Mouse (Mus musculus) limb, embryonic 15.5 days (tissue): Measurements from ENCODE around the gene Cep72. TPM values are rescaled to one million over a fixed set of nuclear protein-coding genes. Genes with fewer than 3 reads are reported as not detected.
A peak's percentile ranks its signal among the peaks of the same experiment; 100 is the strongest.

Experiments used
- ATAC-seq: fragments of 200-750 bp; cut with Nextera tagmentation; 2 replicates; pipeline ENCODE4 v1.8.0; 2017; ENCODE audit warnings: low read depth, moderate TSS enrichment; ENCODE audit not compliant: insufficient number of reproducible peaks, low FRiP score, low TSS enrichment
- H3K27ac ChIP-seq: fragments of 300-500 bp; sonication (generic); 2 replicates; pipeline ENCODE4 v1.5.1; 2015; ENCODE audit warnings: moderate library complexity, mild to moderate bottlenecking, inconsistent platforms
- H3K27me3 ChIP-seq: fragments of 300-500 bp; sonication (generic); 2 replicates; pipeline ENCODE4 v1.6.1; 2015; ENCODE audit warnings: inconsistent platforms
- H3K36me3 ChIP-seq: fragments of 300-500 bp; sonication (generic); 2 replicates; pipeline ENCODE4 v1.6.1; 2015; ENCODE audit warnings: inconsistent platforms
- H3K4me1 ChIP-seq: fragments of 300-500 bp; sonication (generic); 2 replicates; pipeline ENCODE4 v1.6.1; 2015; ENCODE audit warnings: inconsistent platforms
- H3K4me2 ChIP-seq: fragments of 300-500 bp; sonication (generic); 2 replicates; pipeline ENCODE4 v1.6.1; 2015; ENCODE audit warnings: mild to moderate bottlenecking, inconsistent platforms
- H3K4me3 ChIP-seq: fragments of 300-500 bp; sonication (generic); 2 replicates; pipeline ENCODE4 v1.5.1; 2015; ENCODE audit warnings: mild to moderate bottlenecking, inconsistent platforms
- H3K9ac ChIP-seq: fragments of 300-500 bp; sonication (generic); 2 replicates; pipeline ENCODE4 v1.6.1; 2015; ENCODE audit warnings: inconsistent platforms
- H3K9me3 ChIP-seq: fragments of 300-500 bp; sonication (generic); 2 replicates; pipeline ENCODE4 v1.6.1; 2016; ENCODE audit warnings: inconsistent platforms
- WGBS: fragments of 180-500 bp; shearing (Covaris S2); methylation state at CpG from one replicate; pipeline ENCODE4 v1.1.7; 2015; 5-methylcytosine and 5-hydroxymethylcytosine counted together
- polyA plus RNA-seq: library from polyadenylated mRNA; unstranded; fragments of >200 nt; fragmentation: Nextera tagmentation; extraction: Ambion mirVana; gene quantifications from 2 replicates; pipeline ENCODE4 v1.2.1, GENCODE M21; 2015

The Cep72 gene
- 10.7 and 10.9 TPM in 2 replicates for polyA plus RNA-seq

DNA sequence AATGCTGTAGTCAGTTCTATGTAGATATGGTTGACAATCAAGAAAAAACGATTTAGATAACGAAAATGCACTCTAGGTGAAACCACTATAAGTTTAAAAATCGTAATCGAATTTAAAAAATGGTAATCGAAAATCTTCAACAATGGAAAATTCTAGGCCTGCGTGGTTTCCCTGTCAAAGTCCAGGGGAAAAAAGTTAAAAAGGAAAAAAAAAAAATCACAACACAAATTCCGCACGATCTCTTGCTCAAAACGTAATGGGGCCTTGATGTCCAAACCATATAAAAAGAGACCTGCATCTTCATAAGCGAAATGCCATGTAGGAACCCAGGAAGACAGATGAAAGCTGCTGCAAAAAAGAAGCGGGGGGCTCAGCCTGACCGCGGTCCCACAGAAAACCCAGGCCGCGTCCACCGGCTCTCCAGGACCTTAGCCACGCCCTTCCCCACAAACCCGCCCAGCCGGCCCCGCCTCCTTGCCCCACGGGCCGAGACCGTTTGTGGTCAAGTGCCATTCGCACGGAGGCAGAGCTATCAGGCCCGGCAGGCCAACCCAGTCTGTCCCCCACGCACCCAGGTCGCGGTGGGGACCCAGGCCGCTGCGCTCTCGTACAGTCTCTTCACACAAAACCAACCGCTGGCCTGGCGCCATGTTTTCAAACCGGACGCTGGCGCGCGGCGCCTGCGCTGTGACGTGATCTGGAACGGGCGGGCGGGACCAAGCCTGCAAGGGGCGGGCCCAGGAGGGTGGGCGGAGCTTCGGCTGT, at the start of gene Cep72:
TSS of gene Cep72 (minus strand) at position 687 of the 765 bp plus-strand sequence.
- H3K36me3 ChIP-seq, result peaks cover 9% of the 10 kb centered on the region; the same call in 1 of the 2 replicates
- H3K4me2 ChIP-seq, result peak within 1 kb of the TSS; percentile 52
- peak within 1 kb of the TSS; percentile 87 for H3K4me3 ChIP-seq
- peak within 1 kb of the TSS; percentile 75 for H3K9ac ChIP-seq
- H3K9me3 ChIP-seq, result no peaks in the 10 kb centered on the region
- no peaks in the 10 kb centered on the region for H3K27me3 ChIP-seq
- peak; percentile 94 for ATAC-seq
- peak within 1 kb of the TSS; percentile 92 for H3K27ac ChIP-seq
- WGBS, result 3% methylated on average over 48 of the region's 48 CpGs
- H3K4me1 ChIP-seq, result no peaks in the 10 kb centered on the region

GRCm38 (mm10) chr13:74107410-74107809, 45.3 kb upstream of the Cep72 start:
- no peaks in the 10 kb centered on the region for H3K4me1 ChIP-seq
- H3K27ac ChIP-seq, result no peak overlapping the region
- H3K4me2 ChIP-seq, result no peak overlapping the region
- no peaks in the 10 kb centered on the region for H3K9me3 ChIP-seq
- no peaks in the 10 kb centered on the region for H3K36me3 ChIP-seq
- no peak for ATAC-seq
- 84% methylated on average over 2 of the region's 2 CpGs for WGBS
- H3K4me3 ChIP-seq, result no peak overlapping the region
- no peaks in the 10 kb centered on the region for H3K27me3 ChIP-seq
- no peak overlapping the region for H3K9ac ChIP-seq

GRCm38 (mm10) chr13:74104417-74104816, 42.3 kb upstream of the Cep72 start:
- Histone ChIP-seq H3K9ac (no peak overlapping the region), H3K36me3 (no peaks in the 10 kb centered on the region), H3K27ac (no peak overlapping the region), H3K4me2 (no peak overlapping the region), H3K4me3 (no peak overlapping the region), H3K4me1 (no peaks in the 10 kb centered on the region), H3K9me3 (no peaks in the 10 kb centered on the region), H3K27me3 (no peaks in the 10 kb centered on the region)
- WGBS, result 63% methylated on average over 7 of the region's 7 CpGs
- ATAC-seq, result no peak

DNA sequence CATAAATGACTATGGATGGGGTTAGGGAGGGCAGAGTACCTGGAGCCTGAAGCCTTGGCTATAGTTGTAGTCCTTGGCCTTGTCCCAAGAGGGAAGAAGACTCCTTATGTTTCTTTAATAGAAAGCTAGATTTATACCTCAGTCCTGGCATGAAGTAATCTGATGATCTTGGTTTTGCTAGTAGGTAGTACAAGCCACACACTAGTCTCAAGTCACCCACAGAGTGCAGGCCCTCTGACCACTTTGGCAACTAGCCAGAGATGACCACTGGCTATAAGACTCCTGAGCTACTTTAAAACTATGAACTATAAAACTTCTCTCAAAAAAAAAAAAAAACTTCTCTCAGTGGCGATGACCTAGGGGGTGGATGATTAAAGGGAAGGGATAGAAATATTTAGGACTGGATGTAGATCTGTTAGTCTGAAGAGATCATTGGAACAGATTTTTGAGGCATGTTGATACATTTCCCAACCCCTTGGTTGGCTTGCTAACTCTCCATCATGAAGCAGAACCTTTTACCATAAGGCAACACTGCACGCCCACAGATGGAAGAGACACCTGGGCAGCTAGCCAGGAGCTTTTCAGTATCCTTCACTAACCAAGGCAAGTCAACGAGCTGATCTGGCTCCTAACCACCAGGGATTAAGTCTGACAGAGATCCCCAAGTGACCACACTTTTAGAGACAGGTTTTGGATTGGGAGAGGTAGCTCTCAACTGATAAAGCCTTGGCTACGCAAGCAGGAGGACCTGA, 40.9 kb upstream of the Cep72 start:
- Histone ChIP-seq H3K4me2 (no peak overlapping the region), H3K27ac (no peak overlapping the region), H3K4me1 (no peaks in the 10 kb centered on the region), H3K27me3 (no peaks in the 10 kb centered on the region), H3K4me3 (no peak overlapping the region), H3K36me3 (no peaks in the 10 kb centered on the region), H3K9me3 (no peaks in the 10 kb centered on the region), H3K9ac (no peak overlapping the region)
- no peak for ATAC-seq
- WGBS, result 74% methylated on average over 4 of the region's 4 CpGs

- H3K27ac ChIP-seq, result no peak overlapping the region
- H3K4me3 ChIP-seq, result no peak overlapping the region
- H3K27me3 ChIP-seq, result no peaks in the 10 kb centered on the region
- no peak overlapping the region for H3K4me2 ChIP-seq
- no peak for ATAC-seq
- no peak overlapping the region for H3K9ac ChIP-seq
- H3K9me3 ChIP-seq, result no peaks in the 10 kb centered on the region
- 75% methylated on average over 8 of the region's 8 CpGs for WGBS
- no peaks in the 10 kb centered on the region for H3K4me1 ChIP-seq
- no peaks in the 10 kb centered on the region for H3K36me3 ChIP-seq
Observed at GRCm38 (mm10) chr13:74102108-74102830, 40.2 kb upstream of the Cep72 start.

DNA sequence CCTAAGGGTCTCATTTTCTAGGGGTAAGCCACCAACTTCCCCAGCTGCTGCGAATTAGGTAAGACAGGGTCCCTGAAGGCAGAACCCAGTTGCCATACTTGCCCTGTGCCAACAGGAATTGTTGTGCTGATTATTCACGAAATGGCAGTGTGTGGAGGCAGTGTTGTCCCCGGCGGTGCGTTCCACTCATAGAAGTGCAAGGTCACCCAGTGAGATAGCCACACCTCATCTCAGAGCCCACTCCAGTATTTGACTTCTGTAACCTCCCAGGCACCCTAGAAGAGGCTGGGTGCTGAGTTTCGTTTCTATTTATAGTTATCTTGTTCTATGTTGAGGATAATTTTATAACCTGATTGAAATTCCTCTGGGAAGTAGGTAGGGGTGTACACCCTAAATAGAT, 36.8 kb upstream of the Cep72 start:
- no peaks in the 10 kb centered on the region for H3K9me3 ChIP-seq
- H3K4me2 ChIP-seq, result no peak overlapping the region
- ATAC-seq, result no peak
- no peak overlapping the region for H3K4me3 ChIP-seq
- H3K9ac ChIP-seq, result no peak overlapping the region
- 80% methylated on average over 6 of the region's 6 CpGs for WGBS
- no peak overlapping the region for H3K27ac ChIP-seq
- H3K27me3 ChIP-seq, result no peaks in the 10 kb centered on the region
- no peaks in the 10 kb centered on the region for H3K4me1 ChIP-seq
- H3K36me3 ChIP-seq, result no peaks in the 10 kb centered on the region

GRCm38 (mm10) chr13:74096715-74097363, 34.7 kb upstream of the Cep72 start:
- H3K9me3 ChIP-seq, result no peaks in the 10 kb centered on the region
- no peak overlapping the region for H3K4me2 ChIP-seq
- no peaks in the 10 kb centered on the region for H3K4me1 ChIP-seq
- WGBS, result 44% methylated on average over 2 of the region's 2 CpGs
- H3K27ac ChIP-seq, result no peak overlapping the region
- no peaks in the 10 kb centered on the region for H3K27me3 ChIP-seq
- H3K36me3 ChIP-seq, result no peaks in the 10 kb centered on the region
- H3K9ac ChIP-seq, result no peak overlapping the region
- H3K4me3 ChIP-seq, result no peak overlapping the region
- ATAC-seq, result no peak

DNA sequence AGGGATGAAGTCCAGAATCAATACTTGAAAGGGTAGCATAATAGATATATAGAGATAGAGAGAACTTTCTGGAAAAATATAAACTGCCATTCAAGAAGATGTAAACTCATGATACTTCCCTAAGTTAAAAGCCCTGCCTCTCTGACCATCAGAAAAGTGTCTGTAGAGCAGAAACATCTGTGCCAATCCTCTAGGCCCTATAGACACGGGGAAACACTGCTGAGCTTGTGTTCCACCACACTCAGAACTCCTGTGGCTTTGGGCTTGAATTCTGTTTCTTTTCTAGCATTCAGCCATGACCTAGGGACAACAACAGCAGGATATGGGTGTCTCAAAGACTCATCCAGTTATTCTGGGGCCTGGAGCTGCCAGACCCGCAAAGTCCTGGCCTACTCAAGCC, 33.8 kb upstream of the Cep72 start:
- no peaks in the 10 kb centered on the region for H3K9me3 ChIP-seq
- no peak overlapping the region for H3K9ac ChIP-seq
- ATAC-seq, result no peak
- WGBS, result 48% methylated on average over 2 of the region's 2 CpGs
- H3K4me3 ChIP-seq, result no peak overlapping the region
- no peaks in the 10 kb centered on the region for H3K36me3 ChIP-seq
- no peak overlapping the region for H3K4me2 ChIP-seq
- H3K27me3 ChIP-seq, result no peaks in the 10 kb centered on the region
- no peaks in the 10 kb centered on the region for H3K4me1 ChIP-seq
- H3K27ac ChIP-seq, result no peak overlapping the region

GRCm38 (mm10) chr13:74090265-74090664, 28.2 kb upstream of the Cep72 start:
- no peak overlapping the region for H3K4me3 ChIP-seq
- ATAC-seq, result no peak
- H3K9me3 ChIP-seq, result no peaks in the 10 kb centered on the region
- no peaks in the 10 kb centered on the region for H3K36me3 ChIP-seq
- H3K4me1 ChIP-seq, result no peaks in the 10 kb centered on the region
- H3K27ac ChIP-seq, result no peak overlapping the region
- no peak overlapping the region for H3K9ac ChIP-seq
- 50% methylated on average over 3 of the region's 3 CpGs for WGBS
- no peak overlapping the region for H3K4me2 ChIP-seq
- H3K27me3 ChIP-seq, result no peaks in the 10 kb centered on the region

DNA sequence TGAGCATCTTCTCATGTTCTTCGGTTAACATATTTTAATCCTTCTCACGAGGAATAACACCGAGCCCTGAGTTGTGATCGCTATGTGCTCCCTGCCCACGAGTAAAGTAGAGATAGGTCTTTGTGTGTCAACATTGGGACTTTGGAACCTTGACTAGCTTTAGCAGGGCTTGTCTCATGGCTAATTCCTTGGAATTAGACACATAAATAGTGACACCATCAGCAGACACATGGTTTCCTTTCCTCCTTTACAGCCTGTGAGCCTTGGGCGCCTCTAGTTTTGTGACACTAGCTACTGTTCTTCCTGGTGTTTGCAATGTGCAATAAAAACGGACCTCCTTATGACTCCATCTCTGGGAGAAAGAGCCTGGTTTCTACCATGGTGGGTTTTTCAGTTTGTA, 11.3 kb upstream of the Cep72 start:
- no peak overlapping the region for H3K4me2 ChIP-seq
- H3K4me1 ChIP-seq, result no peaks in the 10 kb centered on the region
- no peak overlapping the region for H3K4me3 ChIP-seq
- no peaks in the 10 kb centered on the region for H3K36me3 ChIP-seq
- 88% methylated on average over 7 of the region's 7 CpGs for WGBS
- no peak for ATAC-seq
- no peak overlapping the region for H3K9ac ChIP-seq
- H3K27me3 ChIP-seq, result no peaks in the 10 kb centered on the region
- no peaks in the 10 kb centered on the region for H3K9me3 ChIP-seq
- H3K27ac ChIP-seq, result no peak overlapping the region

GRCm38 (mm10) chr13:74071714-74072113, 9.6 kb upstream of the Cep72 start:
- no peak for ATAC-seq
- Histone ChIP-seq H3K9me3 (no peaks in the 10 kb centered on the region), H3K4me1 (no peaks in the 10 kb centered on the region), H3K4me3 (no peak overlapping the region), H3K4me2 (no peak overlapping the region), H3K36me3 (no peaks in the 10 kb centered on the region), H3K9ac (no peak overlapping the region), H3K27me3 (no peaks in the 10 kb centered on the region), H3K27ac (no peak overlapping the region)
- 72% methylated on average over 3 of the region's 3 CpGs for WGBS
